Mouse (Mus musculus) hindbrain, postnatal 0 days (tissue): ENCODE data around the gene Sft2d1. TPM values are rescaled to one million over a fixed set of nuclear protein-coding genes. Genes with fewer than 3 reads are reported as not detected.
A peak's percentile ranks its signal among the peaks of the same experiment; 100 is the strongest.
"Not testable (repeated sequence)": the region's sequence is repeated elsewhere in the genome, so short reads cannot be mapped to it uniquely, and the experiment has no call there.

Experiments used
- ATAC-seq: fragments of 200-750 bp; cut with Nextera tagmentation; 2 replicates; pipeline ENCODE4 v1.8.0; 2017; ENCODE audit warnings: mild to moderate bottlenecking, moderate TSS enrichment, moderate library complexity
- DNase-seq: peaks from one replicate; pipeline ENCODE4 v3.0.0-alpha.2; 2015; ENCODE audit warnings: low spot score
- H3K27ac ChIP-seq: fragments of 300-500 bp; sonication (generic); 2 replicates; pipeline ENCODE4 v1.5.1; 2014; ENCODE audit warnings: mild to moderate bottlenecking
- H3K27me3 ChIP-seq: fragments of 300-500 bp; sonication (generic); 2 replicates; pipeline ENCODE4 v1.6.1; 2014; ENCODE audit warnings: low read length, mixed read lengths; ENCODE audit not compliant: insufficient read depth
- H3K36me3 ChIP-seq: fragments of 300-500 bp; sonication (generic); 2 replicates; pipeline ENCODE4 v1.6.1; 2014; ENCODE audit warnings: low read length, mixed read lengths; ENCODE audit not compliant: insufficient read depth
- H3K4me1 ChIP-seq: fragments of 300-500 bp; sonication (generic); 2 replicates; pipeline ENCODE4 v1.6.1; 2014; ENCODE audit warnings: antibody characterized with exemption, low read length, mixed read lengths; ENCODE audit not compliant: insufficient read depth
- H3K4me2 ChIP-seq: fragments of 300-500 bp; sonication (generic); 2 replicates; pipeline ENCODE4 v1.6.1; 2014; ENCODE audit warnings: low read depth, mild to moderate bottlenecking, low read length, moderate library complexity, mixed read lengths
- H3K4me3 ChIP-seq: fragments of 300-500 bp; sonication (generic); 2 replicates; pipeline ENCODE4 v1.5.1; 2014; ENCODE audit warnings: low read length
- H3K9ac ChIP-seq: fragments of 300-500 bp; sonication (generic); replicated peaks from 2 replicates; pipeline ENCODE4 v1.6.1; 2014; ENCODE audit warnings: mild to moderate bottlenecking, low read length, moderate library complexity, mixed read lengths
- H3K9me3 ChIP-seq: fragments of 300-500 bp; sonication (generic); 2 replicates; pipeline ENCODE4 v1.6.1; 2016; ENCODE audit warnings: low read length, mixed read lengths
- CTCF ChIP-seq: IDR thresholded peaks from 2 replicates; pipeline ENCODE4 v1.5.1; 2016; ENCODE audit warnings: antibody characterized with exemption, control low read depth, low read depth
- WGBS: fragments of 180-500 bp; shearing (Covaris S2); extraction: QIAGEN DNeasy Blood & Tissue Kit; methylation state at CpG from one replicate; pipeline ENCODE4 v1.1.7; 2014; 5-methylcytosine and 5-hydroxymethylcytosine counted together
- polyA plus RNA-seq: library from polyadenylated mRNA; unstranded; fragments of >200 nt; fragmentation: Nextera tagmentation; extraction: Ambion mirVana; gene quantifications from 2 replicates; pipeline ENCODE4 v1.2.1, GENCODE M21; 2015
- total RNA-seq: library from RNA; depleted of rRNA; stranded (reverse); fragments of >200 nt; gene quantifications from 2 replicates; pipeline ENCODE4 v1.2.3, GENCODE M21; 2014

Gene Sft2d1
- total and polyA plus RNA-seq, 2 experiments from 2014 or later: 98.7 to 171 TPM

DNA sequence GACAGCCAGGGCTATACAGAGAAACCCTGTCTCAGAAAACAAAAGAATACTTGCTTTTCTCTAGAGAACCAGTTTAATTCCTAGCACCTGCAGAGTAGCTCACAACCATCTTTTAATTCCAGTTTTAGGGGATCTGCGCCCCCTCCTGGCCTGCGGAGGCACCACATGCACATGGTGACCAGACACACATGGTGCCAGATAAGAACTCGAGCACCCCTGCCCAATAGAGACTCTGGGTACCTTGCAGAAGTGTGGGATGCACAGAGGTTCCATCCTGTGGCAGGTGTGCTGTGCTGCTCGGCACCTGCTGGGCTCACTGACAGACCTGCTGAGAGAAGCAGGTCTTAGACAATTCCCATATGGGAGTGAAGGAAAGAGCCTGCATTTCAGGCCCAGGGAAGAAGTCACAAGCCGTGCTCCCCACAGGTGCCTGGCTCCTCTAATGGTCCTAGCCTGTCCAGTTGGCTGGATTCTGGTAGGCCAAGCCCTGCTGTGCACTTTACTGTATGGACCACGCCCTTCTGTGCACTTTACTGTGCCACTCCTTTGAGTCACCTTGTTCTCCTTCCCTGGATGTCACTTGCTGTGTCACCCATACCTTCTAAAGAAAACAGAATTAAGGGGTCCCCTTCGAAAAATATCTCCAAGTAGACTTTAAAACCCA, 17.7 kb downstream of the Sft2d1 start:
- Histone ChIP-seq H3K27me3 (no peaks in the 10 kb centered on the region), H3K4me2 (no peak overlapping the region), H3K4me1 (no peaks in the 10 kb centered on the region), H3K27ac (no peak overlapping the region), H3K4me3 (no peak overlapping the region), H3K9ac (no peak overlapping the region), H3K9me3 (no peaks in the 10 kb centered on the region), H3K36me3 (no peaks in the 10 kb centered on the region; the same call in 1 of the 2 replicates)
- DNase-seq (peak; percentile 32), ATAC-seq (no peak)
- peak; percentile 54 for TF ChIP-seq CTCF
- WGBS: 71% methylated on average over 7 of the region's 7 CpGs

DNA sequence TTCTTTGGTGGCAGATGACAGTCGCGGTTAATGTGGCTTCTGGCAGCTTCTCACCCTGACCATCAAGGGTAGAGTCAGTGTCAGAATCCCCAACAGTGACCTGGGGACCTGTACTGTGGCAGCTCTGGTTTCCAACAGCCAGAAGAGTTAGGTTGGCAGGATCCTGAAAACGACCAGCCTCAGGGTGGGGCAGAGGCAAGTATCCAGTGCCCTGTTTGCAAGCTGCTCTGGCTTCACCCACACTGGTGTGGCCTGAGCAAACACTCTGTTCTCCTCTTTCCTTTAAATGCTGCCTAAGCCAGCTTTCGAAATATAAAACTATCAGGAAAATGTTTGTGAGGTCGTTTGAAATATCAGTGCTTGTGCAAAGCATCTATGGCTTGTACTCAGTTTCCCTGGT, 19.7 kb downstream of the Sft2d1 start:
- DNase-seq (no peak), ATAC-seq (no peak)
- no peak overlapping the region for H3K4me3 ChIP-seq
- H3K27ac ChIP-seq: no peak overlapping the region
- H3K4me2 ChIP-seq: no peak overlapping the region
- H3K9me3 ChIP-seq: no peaks in the 10 kb centered on the region
- no peak overlapping the region for H3K9ac ChIP-seq
- no peaks in the 10 kb centered on the region for H3K27me3 ChIP-seq
- no peaks in the 10 kb centered on the region for H3K36me3 ChIP-seq
- no peaks in the 10 kb centered on the region for H3K4me1 ChIP-seq
- 79% methylated on average over 5 of the region's 5 CpGs for WGBS
- no peak for TF ChIP-seq CTCF

DNA sequence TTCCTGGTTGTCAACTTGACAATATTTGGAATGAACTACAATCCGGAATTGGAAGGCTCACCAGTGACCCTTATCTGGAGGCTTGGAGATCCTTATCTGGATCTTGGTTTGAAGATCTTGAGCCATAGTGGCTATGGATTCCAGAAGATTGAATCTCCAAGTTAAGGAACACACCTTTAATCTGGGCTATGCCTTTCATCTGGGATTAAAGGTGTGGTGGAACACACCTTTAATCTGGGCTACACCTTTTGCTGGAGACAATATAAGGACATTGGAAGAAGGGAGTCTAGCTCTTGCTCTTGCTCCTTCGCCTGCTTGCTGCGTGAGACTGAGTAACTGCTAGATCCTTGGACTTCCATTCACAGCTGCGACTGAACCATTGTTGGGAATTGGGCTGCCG, 26.3 kb downstream of the Sft2d1 start, which contains the start of gene Prr18:
Gene Prr18, plus strand, starts transcription at position 301 of the 400 bp plus-strand sequence.
- 100% methylated on average over 1 of the region's 5 CpGs for WGBS
- H3K4me3 ChIP-seq, H3K9ac ChIP-seq, H3K9me3 ChIP-seq, H3K27me3 ChIP-seq, H3K4me2 ChIP-seq, DNase-seq, ATAC-seq, H3K27ac ChIP-seq, H3K36me3 ChIP-seq: not testable (repeated sequence)
- peaks cover 19% of the 10 kb centered on the region for H3K4me1 ChIP-seq

DNA sequence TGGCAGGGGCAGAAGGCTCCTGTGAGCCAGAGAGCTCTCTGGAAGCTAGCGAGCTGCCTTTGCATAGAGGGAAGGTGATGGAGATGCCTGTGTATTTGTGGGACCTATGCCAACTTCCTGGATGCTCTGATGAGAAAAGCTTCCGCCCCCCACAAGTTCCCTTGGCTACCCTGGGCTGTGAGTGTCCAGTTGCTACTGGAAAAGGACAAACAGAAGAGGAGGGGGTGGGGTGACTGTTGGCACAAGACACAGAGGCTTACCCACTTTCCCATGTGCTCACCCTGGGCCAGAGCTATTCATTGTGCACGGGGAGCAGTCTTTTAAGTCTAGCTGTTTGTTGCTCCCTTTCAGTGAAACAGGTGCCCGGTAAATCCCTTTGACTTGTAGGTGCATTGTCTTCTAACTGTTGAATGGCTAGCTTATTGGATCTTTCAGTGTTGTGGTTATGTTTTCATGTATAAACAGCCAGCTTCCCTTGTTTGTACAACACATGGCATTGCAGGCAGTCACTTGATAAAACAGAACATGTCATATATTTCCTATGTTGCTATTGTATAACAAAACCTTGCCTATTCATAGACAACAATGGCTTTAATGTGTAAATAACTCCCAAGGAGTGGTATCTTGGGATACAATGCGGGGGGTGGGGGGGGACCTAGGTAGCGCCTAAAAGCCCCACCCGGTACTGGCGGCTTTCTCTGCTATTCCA, 28.9 kb downstream of the Sft2d1 start:
- no peaks in the 10 kb centered on the region for H3K9me3 ChIP-seq
- peak overlapping the region; percentile 85 for H3K4me2 ChIP-seq
- H3K27ac ChIP-seq: peak overlapping the region; percentile 93

DNA sequence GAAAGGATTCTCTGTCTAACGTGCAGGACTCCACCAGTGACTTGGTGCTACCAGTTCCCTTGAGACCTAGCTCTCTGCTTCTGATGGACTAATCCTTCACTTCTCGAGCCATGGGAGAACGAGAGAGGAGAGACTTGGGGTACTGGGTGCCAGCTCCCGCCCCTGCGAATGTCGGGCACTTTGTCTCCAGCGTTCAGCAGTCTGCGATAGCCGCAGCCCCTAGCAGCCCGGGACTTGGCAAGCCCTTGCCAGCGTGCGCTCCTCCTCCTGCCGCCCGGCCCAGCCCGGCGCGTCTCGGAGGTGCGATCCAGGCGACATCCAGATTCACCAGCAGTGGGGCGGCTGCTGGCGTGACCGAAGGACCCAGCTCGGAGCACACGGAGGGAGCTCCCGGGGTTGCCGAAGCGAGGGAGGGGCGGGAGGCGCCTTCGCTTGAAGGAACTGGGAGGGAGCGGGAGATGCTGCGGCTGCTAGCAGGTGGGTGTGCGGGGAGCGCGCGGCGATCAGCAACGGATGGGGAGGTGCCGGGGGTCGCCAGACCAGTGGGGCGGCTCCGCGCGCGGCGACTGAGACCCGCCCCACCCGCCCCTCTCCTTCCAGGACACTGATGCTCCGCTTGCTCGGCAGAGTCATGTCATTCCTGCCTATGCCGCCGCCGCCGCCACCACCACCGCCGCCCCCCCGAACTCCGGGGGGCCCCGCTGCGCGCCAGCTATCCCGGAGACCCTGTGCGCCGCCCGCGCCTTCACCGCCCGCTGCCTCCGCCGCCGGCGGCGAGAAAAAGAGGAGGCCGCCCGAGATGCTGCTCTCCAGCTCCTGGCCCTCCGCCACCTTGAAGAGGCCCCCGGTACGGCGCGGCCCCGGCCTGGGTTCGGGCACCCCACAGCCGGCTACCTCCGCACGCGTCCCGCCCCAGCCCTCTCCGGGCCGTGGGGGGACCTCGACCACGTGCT, 29.8 kb downstream of the Sft2d1 start:
- H3K9me3 ChIP-seq: no peaks in the 10 kb centered on the region
- peak overlapping the region; percentile 76 for H3K9ac ChIP-seq
- H3K4me3 ChIP-seq: peak overlapping the region; percentile 47
- peak; percentile 82 for DNase-seq
- ATAC-seq: peak; percentile 82
- no peaks in the 10 kb centered on the region for H3K36me3 ChIP-seq
- no peaks in the 10 kb centered on the region for H3K27me3 ChIP-seq
- WGBS: under 1% methylated on average over 63 of the region's 92 CpGs
- peak overlapping the region; percentile 85 for H3K4me2 ChIP-seq
- no peak for TF ChIP-seq CTCF
- peak overlapping the region; percentile 93 for H3K27ac ChIP-seq
- H3K4me1 ChIP-seq: peaks cover 32% of the 10 kb centered on the region

More for the DNA sequence above, 28.9 kb downstream of the Sft2d1 start:
- Histone ChIP-seq H3K4me1 (peaks cover 32% of the 10 kb centered on the region), H3K9ac (peak overlapping the region; percentile 76), H3K36me3 (no peaks in the 10 kb centered on the region), H3K27me3 (no peaks in the 10 kb centered on the region), H3K4me3 (peak overlapping the region; percentile 47)
- TF ChIP-seq CTCF: no peak
- DNase-seq (peak; percentile 89), ATAC-seq (peak; percentile 79)
- 7% methylated on average over 8 of the region's 8 CpGs for WGBS

DNA sequence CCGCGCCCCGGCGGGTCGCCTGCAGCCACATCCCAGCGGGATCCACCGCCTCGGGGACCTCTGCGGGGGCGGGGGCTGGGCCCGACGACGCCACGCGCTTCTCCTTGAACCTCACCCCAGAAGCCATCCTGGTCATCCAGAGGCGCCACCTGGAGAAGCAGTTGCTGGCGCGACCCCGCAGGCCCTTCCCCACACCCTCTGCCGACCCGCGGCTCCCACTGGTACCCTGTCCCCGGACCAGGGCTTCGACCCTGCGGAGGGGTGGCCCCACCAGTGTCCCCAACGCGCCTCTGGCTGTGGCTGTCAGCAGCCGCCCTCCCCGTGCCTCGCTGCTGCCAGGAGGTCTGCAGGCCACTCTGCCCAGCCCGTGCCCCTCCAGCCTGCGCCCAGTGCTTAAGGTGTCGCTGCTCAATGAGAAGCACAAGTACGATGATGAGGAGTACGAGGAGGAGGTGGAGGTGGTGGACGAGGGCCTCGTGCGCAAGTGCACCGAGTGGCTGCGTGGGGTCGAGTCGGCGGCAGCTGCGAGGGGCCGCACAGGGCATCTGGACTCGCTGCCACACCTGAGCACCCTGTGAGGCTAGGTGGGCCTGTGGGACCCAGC, 30.6 kb downstream of the Sft2d1 start:
- ATAC-seq (peak; percentile 43), DNase-seq (peak; percentile 32)
- peak overlapping the region; percentile 85 for H3K4me2 ChIP-seq
- H3K27me3 ChIP-seq: no peaks in the 10 kb centered on the region
- H3K9ac ChIP-seq: peak overlapping the region; percentile 76
- 8% methylated on average over 39 of the region's 46 CpGs for WGBS
- H3K9me3 ChIP-seq: no peaks in the 10 kb centered on the region
- TF ChIP-seq CTCF: no peak
- H3K27ac ChIP-seq: peak overlapping the region; percentile 93
- peaks cover 32% of the 10 kb centered on the region for H3K4me1 ChIP-seq
- H3K4me3 ChIP-seq: peak overlapping the region; percentile 47
- no peaks in the 10 kb centered on the region for H3K36me3 ChIP-seq
